Mouse (Mus musculus) Muller cell, postnatal 12 days (primary cell): ENCODE measurements at regions not wholly inside any gene's neighbourhood (a gene's known extent, or its start where the extent isn't known, plus 50 kb on each side); places are given as distances from the start of the nearest gene placed in this dataset.
A peak's percentile ranks its signal among the peaks of the same experiment; 100 is the strongest.
"Not testable (repeated sequence)": the region's sequence is repeated elsewhere in the genome, so short reads cannot be mapped to it uniquely, and the experiment has no call there.

ENCODE experiments used
- DNase-seq: peaks from one replicate; pipeline ENCODE4 v3.0.0-alpha.2; 2015; ENCODE audit errors: inconsistent ontology term

DNA sequence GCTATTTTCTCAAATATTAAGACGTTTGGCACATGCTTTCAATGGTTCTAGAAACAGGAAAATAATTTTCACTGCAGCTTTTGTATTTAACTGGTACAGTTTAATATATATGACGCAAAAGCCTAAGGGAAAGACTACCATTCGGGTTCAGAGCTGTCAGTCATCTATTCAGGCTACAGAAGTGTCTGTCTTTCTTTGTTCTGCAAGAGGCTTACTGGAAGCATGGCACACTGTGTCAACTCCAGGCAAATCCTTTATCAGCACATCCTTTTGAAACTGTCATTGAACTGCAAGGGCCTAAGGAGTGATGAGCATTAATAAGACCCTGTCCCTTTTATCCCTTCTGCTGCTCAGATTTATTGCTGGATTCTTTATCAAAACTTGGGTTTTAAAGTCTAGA lies 303.8 kb upstream of the Gm5152 start:
- not testable (repeated sequence) for DNase-seq

DNA sequence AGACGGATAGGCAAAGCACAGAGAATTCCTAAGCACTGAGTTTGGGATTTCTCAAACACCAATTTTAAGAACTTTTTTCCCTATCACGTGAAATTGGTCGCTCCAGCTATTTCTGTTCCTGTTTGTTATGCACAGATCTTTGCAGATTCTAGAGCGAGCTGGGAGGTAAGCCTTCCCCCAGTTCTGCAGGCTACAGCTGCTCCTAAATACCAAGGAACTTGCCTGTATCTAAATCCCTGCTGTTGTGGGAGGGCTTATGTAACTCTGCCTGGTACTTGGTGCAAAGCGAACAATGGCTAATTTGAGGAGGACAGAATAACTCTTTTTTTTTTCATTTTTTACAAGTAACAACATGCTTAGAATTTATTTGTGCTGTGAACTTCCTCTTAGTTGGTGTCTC lies 316.0 kb upstream of the Gm5152 start:
- no peak for DNase-seq

DNA sequence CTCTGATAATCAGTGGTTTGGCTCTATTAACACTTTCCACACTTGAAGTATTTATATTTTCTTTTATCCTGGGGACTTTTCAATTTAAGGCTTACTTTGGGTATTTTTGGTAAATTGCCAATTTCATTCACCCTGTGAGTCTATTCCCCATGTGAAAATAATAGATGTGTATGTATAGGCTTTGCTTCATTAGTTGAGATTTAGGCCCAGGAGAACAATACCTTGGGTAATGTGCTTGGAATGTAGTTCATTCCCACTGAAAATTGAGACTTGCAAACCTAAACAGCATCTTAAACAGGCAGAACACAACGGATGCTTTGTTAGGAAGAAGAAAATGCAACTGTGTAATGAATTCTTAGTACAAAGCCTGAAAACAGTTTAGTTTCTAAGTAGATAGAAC lies 346.1 kb upstream of the Gm5152 start:
- DNase-seq, result peak; percentile 9

DNA sequence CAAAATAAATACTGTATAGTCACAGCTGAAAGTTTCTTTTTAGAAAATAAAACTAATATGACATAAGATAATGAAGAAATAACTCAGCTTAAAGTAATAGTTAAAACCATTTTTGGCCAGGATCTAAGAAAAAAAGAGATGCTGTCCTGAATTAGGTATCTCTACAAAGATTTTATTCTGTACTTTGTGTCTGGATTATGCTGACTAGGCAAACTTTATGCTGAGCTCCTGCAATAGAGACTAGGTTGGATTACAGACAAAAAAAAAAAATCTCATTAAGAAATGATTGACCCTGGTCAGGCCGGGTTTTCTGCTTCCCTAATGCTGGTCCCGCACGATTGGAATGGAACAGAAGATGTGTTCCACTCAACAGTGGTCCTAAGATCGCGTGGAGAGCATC lies 346.8 kb upstream of the Gm8871 start:
- DNase-seq, result no peak

DNA sequence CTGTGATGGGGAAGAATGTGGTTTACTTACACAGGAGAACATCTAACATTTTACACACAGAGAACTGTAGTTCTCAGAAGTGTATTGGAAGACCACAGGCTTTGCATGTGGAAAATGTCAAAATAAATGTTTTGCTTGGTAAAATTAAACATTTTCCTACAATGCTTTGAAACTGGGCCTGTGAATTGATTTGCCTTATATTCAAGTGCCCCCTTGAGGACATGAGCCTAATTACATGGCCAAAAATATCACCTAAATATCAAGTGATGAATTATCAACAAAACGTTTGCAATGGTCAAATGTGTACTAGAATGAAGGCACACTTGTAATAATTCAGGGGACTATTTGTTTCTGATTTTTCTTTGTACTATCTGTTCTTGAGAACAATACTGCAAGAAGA lies 314.4 kb upstream of the Gm8871 start:
- DNase-seq, result peak; percentile 31

DNA sequence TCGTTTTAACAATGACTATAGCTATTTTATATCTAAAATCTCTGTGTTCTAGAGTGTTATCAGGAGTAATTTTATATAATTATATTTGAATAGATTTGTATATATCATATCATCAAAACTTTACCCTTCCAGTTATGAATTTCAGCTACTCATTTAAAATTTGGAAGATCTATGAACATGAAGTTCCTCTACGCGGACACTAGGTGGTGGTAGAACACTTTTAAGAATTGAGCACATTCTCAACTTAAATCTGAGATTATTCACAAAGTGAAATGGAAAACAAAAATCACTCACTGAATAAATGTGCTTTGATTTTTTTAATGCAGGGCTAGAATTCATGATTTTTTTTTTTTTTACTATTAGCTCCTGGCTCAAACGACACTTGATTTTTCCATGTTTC lies 299.5 kb upstream of the Gm8871 start:
- DNase-seq, result no peak

DNA sequence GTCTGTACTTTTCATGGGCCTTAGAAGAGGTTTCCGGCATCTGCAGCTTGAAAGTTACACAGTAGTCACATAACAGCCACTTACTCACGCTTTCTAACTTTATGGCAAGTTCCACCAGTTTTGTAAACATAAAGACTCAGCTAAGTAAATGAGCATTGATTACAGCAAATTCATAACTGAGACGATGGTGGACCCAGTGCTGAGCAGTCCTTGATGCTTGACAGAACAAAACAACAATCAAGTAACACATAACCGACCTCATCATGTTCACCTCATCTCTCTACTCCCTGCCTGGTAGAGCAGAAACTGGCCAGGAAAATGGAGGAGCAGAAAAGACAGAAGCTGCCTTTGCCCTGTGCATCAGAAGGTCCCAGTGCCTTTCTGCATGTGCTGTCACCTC lies 284.3 kb upstream of the Gm8871 start:
- DNase-seq, result no peak

DNA sequence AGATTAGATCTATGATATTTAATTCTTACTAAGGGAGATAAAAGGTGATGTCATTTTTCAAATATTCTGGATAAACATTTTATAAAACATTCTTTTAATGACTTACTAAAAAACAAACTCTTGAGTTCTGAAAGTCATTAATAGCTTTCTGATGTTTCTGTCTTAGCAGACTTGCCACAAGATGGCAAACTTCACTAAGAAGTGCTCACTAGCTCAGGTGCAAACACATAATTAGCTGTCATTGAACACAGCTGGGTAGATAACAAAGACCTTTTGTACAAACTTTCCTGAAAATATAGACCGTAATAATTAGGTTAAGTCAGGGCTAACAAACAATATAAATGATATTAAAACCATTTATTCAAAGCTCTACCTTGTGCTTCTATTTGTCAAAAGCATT lies 273.4 kb upstream of the Gm8871 start:
- DNase-seq, result no peak

DNA sequence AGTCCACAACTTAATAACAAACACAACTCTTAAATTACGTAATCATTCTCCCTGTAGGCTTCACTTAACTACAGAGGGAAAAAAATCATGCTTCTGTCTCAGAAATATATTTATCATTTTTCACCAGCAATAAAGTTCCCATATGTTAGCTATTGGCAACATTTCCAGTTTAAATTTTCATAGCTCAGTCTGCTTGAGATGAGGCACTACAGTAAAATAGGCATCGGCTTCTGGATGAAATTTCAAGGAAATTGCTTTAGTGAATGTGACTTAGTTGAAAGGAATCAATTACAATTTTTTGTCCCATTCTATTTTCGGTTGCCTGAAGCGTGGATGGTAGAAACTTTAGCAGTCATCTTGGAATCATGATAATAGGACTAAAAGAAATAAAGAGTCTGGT lies 262.1 kb upstream of the Gm8871 start:
- DNase-seq, result no peak

DNA sequence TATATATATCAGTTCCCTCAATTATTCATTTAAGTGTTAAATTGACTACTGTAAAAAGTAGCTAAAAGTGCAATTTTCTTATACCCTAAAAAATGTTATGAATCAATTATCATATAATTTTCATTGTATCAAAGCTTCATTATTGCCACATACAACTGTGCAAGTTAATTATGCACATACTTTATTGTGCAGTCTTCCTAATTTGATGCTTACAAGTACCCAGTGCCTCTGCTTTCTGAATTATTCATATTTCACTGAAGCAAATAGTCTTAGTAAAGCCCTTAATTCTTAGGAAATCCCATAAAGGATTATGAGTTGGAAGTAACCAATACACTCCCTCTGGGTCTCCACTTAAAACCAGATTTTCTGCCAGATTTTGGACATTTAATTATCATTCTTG lies 220.5 kb upstream of the Gm8871 start:
- no peak for DNase-seq

DNA sequence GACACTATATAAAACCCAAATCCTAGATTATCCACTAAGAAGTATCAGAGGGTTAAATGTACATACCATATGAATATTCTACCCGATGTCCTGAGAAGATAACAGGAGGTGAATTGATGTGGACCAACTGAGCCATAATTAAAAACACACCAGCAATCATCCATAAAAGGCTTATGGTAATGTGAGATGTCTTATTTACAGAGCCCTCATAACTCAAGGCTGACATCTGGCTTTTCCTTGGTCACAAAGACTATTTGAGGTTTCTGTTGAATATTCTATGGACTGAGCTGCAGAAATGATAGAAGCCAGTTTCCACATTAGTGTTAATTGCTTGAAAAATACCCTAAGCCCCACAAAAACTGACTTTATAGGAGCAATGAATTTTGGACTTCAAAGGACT lies 198.1 kb upstream of the Gm8871 start:
- DNase-seq, result no peak

DNA sequence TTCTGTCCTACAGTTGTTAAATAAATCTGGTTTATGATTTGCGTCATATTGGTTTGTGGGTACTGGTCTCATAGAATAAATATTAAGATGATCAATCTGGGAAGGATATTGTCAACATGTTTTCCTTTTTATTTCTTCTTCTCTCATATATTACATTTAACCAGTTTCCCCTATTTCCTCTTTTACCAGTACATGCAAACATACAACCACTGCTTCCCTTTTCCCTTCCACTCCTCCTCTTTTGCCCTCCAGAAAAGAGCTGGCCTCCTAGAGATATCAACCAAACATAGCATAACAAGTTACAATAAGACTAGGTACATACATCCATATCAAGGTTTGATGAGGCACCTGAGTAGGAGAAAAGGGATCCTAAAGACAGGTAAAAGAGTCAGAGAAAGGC lies 180.1 kb upstream of the Gm8871 start:
- DNase-seq, result no peak
